Mouse (Mus musculus): ENCODE data around the gene Prr14. TPM values are rescaled to one million over a fixed set of nuclear protein-coding genes. Genes with fewer than 3 reads are reported as not detected.

Gene Prr14
- polyA plus RNA-seq (2012; rRNA removed), result 33.3 and 47.2 TPM in 2 replicates

GRCm38 (mm10) chr7:127459311-127459710, at the start of gene Prr14:
Gene Prr14, plus strand, starts transcription at chr7:127459611.

GRCm38 (mm10) chr7:127421388-127422191, 37.8 kb upstream of the Prr14 start, which contains the start of gene Zfp688:
Gene Zfp688, minus strand, starts transcription at chr7:127422068.

GRCm38 (mm10) chr7:127448521-127449300, 10.7 kb upstream of the Prr14 start, which contains the start of gene Zfp689:
Gene Zfp689, minus strand, starts transcription at chr7:127449158.

GRCm38 (mm10) chr7:127478635-127479317, 19.4 kb downstream of the Prr14 start, which contains the start of gene Fbrs:
Gene Fbrs, plus strand, starts transcription at chr7:127479199.

GRCm38 (mm10) chr7:127511808-127512230, 52.4 kb downstream of the Prr14 start, which contains the start of gene Srcap:
Gene Srcap, plus strand, starts transcription at chr7:127511983.

GRCm38 (mm10) chr7:127519284-127519683, 59.9 kb downstream of the Prr14 start, which contains the start of gene Gm42715:
Gene Gm42715, plus strand, starts transcription at chr7:127519584.

Other genes starting within 250 kb of the Prr14 start
- gene Zfp553, start 226.6 kb upstream of the Prr14 start, polyA plus RNA-seq (2012; rRNA removed), result 5.6 and 6.3 TPM in 2 replicates
- 4.9 and 7.9 TPM in 2 replicates for gene Sept1, start 226.5 kb upstream of the Prr14 start, polyA plus RNA-seq (2012; rRNA removed)
- 57.0 and 157 TPM in 2 replicates for gene Zfp771, start 215.3 kb upstream of the Prr14 start, polyA plus RNA-seq (2012; rRNA removed)
- 31.4 and 39.4 TPM in 2 replicates for gene Dctpp1, start 198.9 kb upstream of the Prr14 start, polyA plus RNA-seq (2012; rRNA removed)
- gene Sephs2, start 185.6 kb upstream of the Prr14 start, polyA plus RNA-seq (2012; rRNA removed), result 9.4 and 16.9 TPM in 2 replicates
- gene Itgal, start 163.4 kb upstream of the Prr14 start, polyA plus RNA-seq (2012; rRNA removed), result 1.0 and 1.3 TPM in 2 replicates
- 18.3 and 25.5 TPM in 2 replicates for gene Zfp768, start 114.0 kb upstream of the Prr14 start, polyA plus RNA-seq (2012; rRNA removed)
- gene Zfp747, start 83.6 kb upstream of the Prr14 start, polyA plus RNA-seq (2012; rRNA removed), result 3.3 and 4.0 TPM in 2 replicates
- 1.2 and 1.4 TPM in 2 replicates for gene 9130019O22Rik, start 72.4 kb upstream of the Prr14 start, polyA plus RNA-seq (2012; rRNA removed)
- 2.8 and 3.5 TPM in 2 replicates for gene E430018J23Rik, start 66.0 kb upstream of the Prr14 start, polyA plus RNA-seq (2012; rRNA removed)
- gene Zfp764, start 52.8 kb upstream of the Prr14 start, polyA plus RNA-seq (2012; rRNA removed), result 2.2 and 2.6 TPM in 2 replicates
- 14.0 and 16.3 TPM in 2 replicates for gene Zfp688, start 37.5 kb upstream of the Prr14 start, polyA plus RNA-seq (2012; rRNA removed)
- 1.6 and 1.9 TPM in 2 replicates for gene Zfp689, start 10.5 kb upstream of the Prr14 start, polyA plus RNA-seq (2012; rRNA removed)
- 20.3 and 21.3 TPM in 2 replicates for gene Fbrs, start 19.6 kb downstream of the Prr14 start, polyA plus RNA-seq (2012; rRNA removed)
- gene Srcap, start 52.4 kb downstream of the Prr14 start, polyA plus RNA-seq (2012; rRNA removed), result 5.6 and 8.6 TPM in 2 replicates
- gene Gm42715, start 60.0 kb downstream of the Prr14 start, polyA plus RNA-seq (2012; rRNA removed), result 5.0 and 5.1 TPM in 2 replicates
- gene Tmem265, start 101.8 kb downstream of the Prr14 start, polyA plus RNA-seq (2012; rRNA removed), result 2.9 and 4.0 TPM in 2 replicates
- 20.4 and 20.7 TPM in 2 replicates for gene Phkg2, start 113.7 kb downstream of the Prr14 start, polyA plus RNA-seq (2012; rRNA removed)
- 1.3 and 1.7 TPM in 2 replicates for gene Ccdc189, start 129.0 kb downstream of the Prr14 start, polyA plus RNA-seq (2012; rRNA removed)
- 8.0 and 9.1 TPM in 2 replicates for gene Rnf40, start 129.2 kb downstream of the Prr14 start, polyA plus RNA-seq (2012; rRNA removed)
- 2.6 and 3.5 TPM in 2 replicates for gene Zfp629, start 156.2 kb downstream of the Prr14 start, polyA plus RNA-seq (2012; rRNA removed)
- 20.6 and 22.6 TPM in 2 replicates for gene Bcl7c, start 249.3 kb downstream of the Prr14 start, polyA plus RNA-seq (2012; rRNA removed)